Mouse (Mus musculus) layer of hippocampus, adult 18-20 months (tissue): ENCODE measurements around the gene Sept8. TPM values are rescaled to one million over a fixed set of nuclear protein-coding genes. Genes with fewer than 3 reads are reported as not detected.

ENCODE experiments used
- DNase-seq, 2 experiments: peaks; one replicate each; pipeline ENCODE4 v3.0.0; 2022; ENCODE audit warnings: low spot score in 2 of 2
- total RNA-seq, 2 experiments: library from RNA; stranded (reverse); gene quantifications; 2 replicates each; pipeline ENCODE4 v1.2.3; 2021

The Sept8 gene
- total RNA-seq, 2 experiments from 2014 or later: 262 to 269 TPM

DNA sequence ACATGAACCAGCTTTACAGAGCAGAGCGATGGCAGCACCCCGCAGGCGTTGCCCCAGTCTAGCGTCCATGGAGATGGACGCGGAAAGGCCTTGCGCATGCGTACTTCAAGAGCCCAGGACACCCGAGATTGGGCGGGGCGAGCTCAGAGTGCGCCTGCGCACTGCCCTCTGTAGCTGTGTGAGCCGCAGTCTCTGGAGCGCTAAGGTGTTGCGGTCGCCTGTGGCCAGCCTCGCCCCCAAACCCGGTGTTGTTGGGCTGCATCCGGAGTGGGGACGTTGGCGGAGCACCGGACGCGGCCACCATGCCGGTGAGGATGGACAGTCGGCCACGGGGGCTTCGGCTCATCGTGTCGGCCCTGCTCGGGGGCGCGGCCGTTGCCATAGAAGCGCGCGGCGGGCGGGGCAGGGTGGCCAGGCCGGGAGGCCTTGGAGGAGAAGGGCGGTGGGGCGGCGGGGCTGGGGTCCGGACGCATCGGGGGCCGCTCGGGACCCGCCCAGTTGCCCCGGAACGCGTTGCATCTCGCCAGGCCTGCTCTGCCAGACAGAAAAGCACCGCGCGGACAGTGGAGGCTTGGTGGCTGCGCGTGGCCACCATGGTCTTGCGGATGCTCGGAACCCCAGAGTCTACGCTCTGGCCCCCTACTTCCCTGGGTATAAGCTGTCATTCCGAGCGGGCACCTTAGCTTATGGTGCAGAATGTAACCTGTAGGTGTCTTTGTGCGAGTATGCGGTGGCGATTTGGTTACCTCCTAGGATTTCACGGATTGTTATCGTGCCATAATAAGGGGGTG lies 48.4 kb downstream of the Sept8 start, which contains the start of gene Kif3a:
Gene Kif3a (plus strand): TSS at position 156 of the 791 bp plus-strand sequence.
- DNase-seq: peak; percentile 93 to 97

DNA sequence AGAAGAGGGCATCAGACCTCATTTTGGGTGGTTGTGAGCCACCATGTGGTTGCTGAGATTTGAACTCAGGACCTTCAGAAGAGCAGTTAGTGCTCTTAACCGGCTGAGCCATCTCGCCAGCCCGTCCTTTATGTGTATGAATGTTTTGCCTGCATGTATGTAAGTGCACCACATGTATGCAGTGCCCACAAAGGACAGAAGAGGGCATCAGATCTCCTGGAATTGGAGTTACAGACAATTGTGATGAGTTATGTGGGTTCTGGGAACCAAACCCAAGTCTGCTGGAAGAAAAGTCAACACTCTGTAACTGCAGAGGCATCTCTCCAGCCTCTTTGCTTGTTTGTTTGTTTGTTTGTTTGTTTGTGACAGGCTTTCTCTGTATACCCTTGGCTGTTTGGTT lies 61.5 kb downstream of the Sept8 start:
- no peak for DNase-seq

DNA sequence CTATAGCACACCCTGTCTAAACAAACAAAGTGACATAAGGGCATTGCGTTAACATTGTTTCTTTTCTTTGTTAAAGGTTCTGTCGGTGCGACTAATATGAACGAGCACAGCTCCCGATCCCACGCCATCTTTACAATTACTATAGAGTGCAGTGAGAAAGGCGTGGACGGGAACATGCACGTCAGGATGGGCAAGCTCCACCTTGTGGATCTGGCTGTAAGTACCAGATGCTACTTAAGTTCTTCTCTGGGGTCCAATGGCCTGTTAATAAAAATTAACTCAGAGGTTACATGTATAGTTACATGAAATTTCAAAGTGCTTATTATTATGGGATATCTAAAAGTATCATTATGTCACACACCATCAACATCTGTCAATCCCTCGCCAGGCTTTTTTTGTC lies 64.1 kb downstream of the Sept8 start:
- DNase-seq: no peak

DNA sequence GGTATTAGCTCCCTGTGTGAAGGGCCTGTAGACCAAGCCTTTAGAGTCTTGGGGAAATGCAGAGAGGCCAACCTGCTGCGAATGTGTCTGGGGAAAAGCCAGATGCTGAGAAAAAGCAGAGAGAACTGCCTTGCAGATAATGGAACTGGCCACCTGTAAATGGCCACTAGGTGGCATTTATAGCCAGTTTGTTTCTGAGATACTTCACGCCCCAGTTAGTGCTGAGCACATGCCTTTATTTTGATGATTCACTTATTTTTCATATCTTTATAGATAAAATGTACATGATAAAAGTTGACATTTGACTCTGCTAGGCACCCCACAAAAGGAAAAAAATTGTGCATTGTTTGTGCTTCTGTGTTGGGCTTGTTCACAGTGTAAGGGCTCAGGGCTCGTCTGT lies 65.8 kb downstream of the Sept8 start:
- DNase-seq: peak in 1 of 2 experiments; percentile 51

DNA sequence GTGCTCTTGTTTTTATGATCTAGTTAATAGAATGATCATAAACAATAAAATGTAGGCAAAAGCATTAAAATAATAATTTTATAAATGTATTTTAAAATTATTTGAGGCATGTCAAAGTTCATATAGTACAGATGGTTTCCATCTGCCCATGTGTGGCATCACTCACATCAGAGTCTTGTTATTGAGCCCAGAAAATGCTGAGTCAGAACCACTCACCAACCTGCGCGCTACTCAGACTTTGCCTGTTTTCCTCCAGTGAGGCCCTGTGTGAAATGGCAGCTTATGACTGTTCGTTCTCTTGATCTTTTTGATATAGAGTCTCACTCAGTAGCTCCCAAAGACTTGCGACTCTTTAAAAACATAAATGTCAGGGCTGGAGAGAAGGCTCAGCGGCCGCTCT lies 66.5 kb downstream of the Sept8 start:
- DNase-seq: no peak

DNA sequence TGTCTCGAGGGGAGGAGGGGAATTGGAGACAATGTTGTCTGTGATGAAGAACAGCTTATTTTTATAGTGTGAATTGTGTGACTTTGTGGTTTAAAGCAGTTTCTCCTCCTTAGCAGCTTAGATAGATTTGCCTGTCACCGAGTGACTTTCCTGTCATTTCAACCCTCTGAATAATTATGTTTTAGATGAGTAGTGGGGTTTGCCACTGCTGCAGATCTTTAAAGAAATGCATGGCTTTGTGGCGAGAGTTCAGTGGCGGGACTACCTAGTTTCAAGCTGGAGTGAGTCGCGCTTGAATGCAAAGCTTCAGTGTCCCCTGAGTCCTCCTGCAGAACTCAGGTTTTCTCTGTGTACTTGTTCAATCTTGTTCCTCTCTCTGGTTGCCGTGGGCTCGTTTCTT lies 69.2 kb downstream of the Sept8 start:
- DNase-seq: no peak

DNA sequence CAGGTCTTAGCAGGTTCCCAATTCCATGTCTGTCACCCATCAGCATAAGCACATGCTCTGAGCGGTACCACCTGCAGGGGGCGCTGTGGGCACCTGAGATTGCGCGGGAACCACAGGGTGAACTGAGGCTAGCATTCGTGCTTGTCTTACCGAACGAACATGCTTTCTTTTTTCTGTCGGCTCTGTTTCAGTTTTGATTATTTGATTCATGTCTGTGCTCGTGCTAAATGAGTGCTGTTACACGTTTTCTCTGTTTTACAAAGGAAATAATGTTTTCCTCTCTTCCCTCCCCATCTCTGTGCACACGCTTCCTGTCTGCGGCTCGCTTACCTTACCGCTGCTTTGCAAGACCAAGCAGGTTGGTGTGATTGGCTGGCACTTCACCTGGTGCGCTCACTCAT lies 71.3 kb downstream of the Sept8 start:
- peak; percentile 23 to 60 for DNase-seq

DNA sequence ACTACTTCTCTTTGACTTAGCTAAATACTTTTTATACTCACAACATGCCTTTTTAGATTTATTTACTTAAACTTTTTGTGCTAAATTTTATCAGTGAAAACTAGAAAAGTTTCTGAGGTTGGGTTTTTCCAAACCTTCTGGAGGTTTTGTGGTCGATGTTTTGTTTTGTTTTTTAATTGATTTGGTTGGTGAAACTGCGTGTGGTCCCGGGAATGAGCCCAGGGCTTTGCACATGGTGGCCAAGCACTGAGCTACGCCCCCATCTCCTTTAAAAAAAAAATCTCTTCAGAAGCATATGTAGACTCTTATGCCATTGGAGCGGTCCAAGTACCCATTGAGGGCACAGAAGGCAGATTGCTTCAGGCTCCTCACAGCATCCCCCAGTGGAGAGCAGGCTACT lies 72.1 kb downstream of the Sept8 start:
- no peak for DNase-seq

Other genes with a start within 250 kb of the Sept8 start
- gene Hspa4, start 218.8 kb upstream of the Sept8 start, total RNA-seq: 100 to 1,000 TPM; 178 to 180 TPM
- 10 to 100 TPM; 11.0 to 11.8 TPM for gene Zcchc10, start 194.6 kb upstream of the Sept8 start, total RNA-seq
- 100 to 1,000 TPM; 236 to 237 TPM for gene Aff4, start 168.4 kb upstream of the Sept8 start, total RNA-seq
- gene Leap2, start 96.1 kb upstream of the Sept8 start, total RNA-seq: not detected
- 100 to 1,000 TPM; 406 TPM for gene Uqcrq, start 88.4 kb upstream of the Sept8 start, total RNA-seq
- gene Gdf9, start 88.2 kb upstream of the Sept8 start, total RNA-seq: under 1 TPM; 0.56 to 0.74 TPM
- gene Gm10447, start 62.1 kb upstream of the Sept8 start, total RNA-seq: under 1 TPM; 0.13 to 0.27 TPM
- gene Shroom1, start 62.1 kb upstream of the Sept8 start, total RNA-seq: 1 to 10 TPM; 5.7 TPM
- gene Gm9837, start 48.8 kb upstream of the Sept8 start, total RNA-seq: under 1 TPM in 1 of 2 experiments, not detected in 1; 0.62 TPM
- gene Gm9945, start 39.1 kb upstream of the Sept8 start, total RNA-seq: 1 to 10 TPM; 2.3 to 2.5 TPM
- gene Sowaha, start 39.0 kb upstream of the Sept8 start, total RNA-seq: 100 to 1,000 TPM; 144 to 146 TPM
- 100 to 1,000 TPM; 121 to 127 TPM for gene Kif3a, start 48.1 kb downstream of the Sept8 start, total RNA-seq
- not detected for gene Il4, start 99.4 kb downstream of the Sept8 start, total RNA-seq
- gene Il13, start 115.4 kb downstream of the Sept8 start, total RNA-seq: not detected
- gene Rad50, start 188.1 kb downstream of the Sept8 start, total RNA-seq: 10 to 100 TPM; 13.2 to 13.9 TPM
- gene Il5, start 201.5 kb downstream of the Sept8 start, total RNA-seq: not detected